Mouse (Mus musculus) testis, adult 2 months (tissue): ENCODE results near the gene Ppp2ca.

Experiments
- CTCF ChIP-seq: fragments of 200-500 bp; IDR thresholded peaks from 2 replicates; pipeline ENCODE4 v1.5.1; 2012; ENCODE audit warnings: low read depth, mild to moderate bottlenecking, inconsistent platforms, low read length, moderate library complexity; ENCODE audit not compliant: control insufficient read depth, insufficient read depth, insufficient replicate concordance
- POLR2A ChIP-seq: fragments of 200-500 bp; IDR thresholded peaks from 2 replicates; pipeline ENCODE4 v1.6.1; 2012; ENCODE audit warnings: low read depth, mild to moderate bottlenecking, inconsistent platforms, low read length, moderate library complexity; ENCODE audit not compliant: control insufficient read depth

- TF ChIP-seq CTCF (no peak), POLR2A (no peak)
These were observed 45.1 kb upstream of the Ppp2ca start for GRCm38 (mm10) chr11:52053371-52053770.
